Mouse (Mus musculus) lung, embryonic 14.5 days (tissue): ENCODE results near the gene Sidt1. TPM values are rescaled to one million over a fixed set of nuclear protein-coding genes. Genes with fewer than 3 reads are reported as not detected.

ENCODE experiments used
- ATAC-seq: fragments of 200-750 bp; cut with Nextera tagmentation; 2 replicates; pipeline ENCODE4 v1.8.0; 2017; ENCODE audit warnings: mild to moderate bottlenecking, moderate TSS enrichment, moderate library complexity; ENCODE audit not compliant: insufficient read depth
- DNase-seq: peaks from one replicate; pipeline ENCODE4 v3.0.0-alpha.2; 2015
- H3K27ac ChIP-seq: fragments of 300-500 bp; sonication (generic); 2 replicates; pipeline ENCODE4 v1.5.1; 2014; ENCODE audit warnings: low read depth, mild to moderate bottlenecking, moderate library complexity
- H3K27me3 ChIP-seq: fragments of 300-500 bp; sonication (generic); 2 replicates; pipeline ENCODE4 v1.6.1; 2014; ENCODE audit warnings: low read length, control low read depth; ENCODE audit not compliant: insufficient read depth
- H3K36me3 ChIP-seq: fragments of 300-500 bp; sonication (generic); 2 replicates; pipeline ENCODE4 v1.6.1; 2014; ENCODE audit warnings: control low read depth; ENCODE audit not compliant: insufficient read depth
- H3K4me1 ChIP-seq: fragments of 300-500 bp; sonication (generic); 2 replicates; pipeline ENCODE4 v1.6.1; 2014; ENCODE audit warnings: antibody characterized with exemption, control low read depth; ENCODE audit not compliant: insufficient read depth
- H3K4me2 ChIP-seq: fragments of 300-500 bp; sonication (generic); 2 replicates; pipeline ENCODE4 v1.6.1; 2014; ENCODE audit warnings: mild to moderate bottlenecking
- H3K4me3 ChIP-seq: fragments of 300-500 bp; sonication (generic); 2 replicates; pipeline ENCODE4 v1.5.1; 2014; ENCODE audit warnings: low read depth, low read length
- H3K9ac ChIP-seq: fragments of 300-500 bp; sonication (generic); 2 replicates; pipeline ENCODE4 v1.6.1; 2014
- H3K9me3 ChIP-seq: fragments of 300-500 bp; sonication (generic); 2 replicates; pipeline ENCODE4 v1.6.1; 2016; ENCODE audit warnings: low read depth, low read length, control low read depth
- CTCF ChIP-seq: IDR thresholded peaks from 2 replicates; pipeline ENCODE4 v1.5.1; 2016; ENCODE audit warnings: antibody characterized with exemption, low read depth
- WGBS: fragments of 180-500 bp; shearing (Covaris S2); extraction: QIAGEN DNeasy Blood & Tissue Kit; methylation state at CpG from one replicate; pipeline ENCODE4 v1.1.7; 2014; 5-methylcytosine and 5-hydroxymethylcytosine counted together
- polyA plus RNA-seq: library from polyadenylated mRNA; unstranded; fragments of >200 nt; fragmentation: Nextera tagmentation; extraction: Ambion mirVana; gene quantifications from 2 replicates; pipeline ENCODE4 v1.2.1, GENCODE M21; 2014

The Sidt1 gene
- polyA plus RNA-seq, 1 experiment from 2014 or later, result 0.20 TPM

GRCm38 (mm10) chr16:44268541-44269215 is 64.3 kb downstream of the Sidt1 start:
- ATAC-seq, result no peak
- Histone ChIP-seq H3K4me2 (no peak overlapping the region), H3K9ac (no peak overlapping the region), H3K27ac (no peak overlapping the region), H3K27me3 (no peaks in the 10 kb centered on the region), H3K36me3 (no peaks in the 10 kb centered on the region), H3K4me1 (no peaks in the 10 kb centered on the region), H3K4me3 (no peak overlapping the region), H3K9me3 (no peaks in the 10 kb centered on the region)
- 84% methylated on average over 7 of the region's 7 CpGs for WGBS
- DNase-seq, result no peak
- TF ChIP-seq CTCF, result no peak

- ATAC-seq (no peak), DNase-seq (no peak)
- Histone ChIP-seq H3K36me3 (no peaks in the 10 kb centered on the region), H3K4me2 (no peak overlapping the region), H3K9ac (no peak overlapping the region), H3K9me3 (no peaks in the 10 kb centered on the region), H3K4me1 (no peaks in the 10 kb centered on the region), H3K4me3 (no peak overlapping the region), H3K27me3 (no peaks in the 10 kb centered on the region), H3K27ac (no peak overlapping the region)
- no peak for TF ChIP-seq CTCF
- 84% methylated on average over 6 of the region's 6 CpGs for WGBS
Measured at GRCm38 (mm10) chr16:44265562-44265961, 67.4 kb downstream of the Sidt1 start.

GRCm38 (mm10) chr16:44264916-44265315 is 68.1 kb downstream of the Sidt1 start:
- 64% methylated on average over 2 of the region's 2 CpGs for WGBS
- no peaks in the 10 kb centered on the region for H3K9me3 ChIP-seq
- no peaks in the 10 kb centered on the region for H3K4me1 ChIP-seq
- no peak overlapping the region for H3K27ac ChIP-seq
- ATAC-seq (no peak), DNase-seq (no peak)
- no peak overlapping the region for H3K9ac ChIP-seq
- no peak for TF ChIP-seq CTCF
- no peaks in the 10 kb centered on the region for H3K27me3 ChIP-seq
- H3K4me3 ChIP-seq, result no peak overlapping the region
- no peak overlapping the region for H3K4me2 ChIP-seq
- no peaks in the 10 kb centered on the region for H3K36me3 ChIP-seq

- WGBS, result 72% methylated on average over 3 of the region's 3 CpGs
- no peak overlapping the region for H3K9ac ChIP-seq
- H3K4me3 ChIP-seq, result no peak overlapping the region
- no peak overlapping the region for H3K27ac ChIP-seq
- no peaks in the 10 kb centered on the region for H3K27me3 ChIP-seq
- no peak for DNase-seq
- no peak for TF ChIP-seq CTCF
- no peaks in the 10 kb centered on the region for H3K36me3 ChIP-seq
- no peaks in the 10 kb centered on the region for H3K9me3 ChIP-seq
- no peak for ATAC-seq
- H3K4me1 ChIP-seq, result no peaks in the 10 kb centered on the region
- H3K4me2 ChIP-seq, result no peak overlapping the region
Measured at GRCm38 (mm10) chr16:44257476-44257875, 75.5 kb downstream of the Sidt1 start.

GRCm38 (mm10) chr16:44254698-44255097 is 78.3 kb downstream of the Sidt1 start:
- no peaks in the 10 kb centered on the region for H3K9me3 ChIP-seq
- H3K36me3 ChIP-seq, result no peaks in the 10 kb centered on the region
- H3K4me2 ChIP-seq, result no peak overlapping the region
- no peak for TF ChIP-seq CTCF
- H3K9ac ChIP-seq, result no peak overlapping the region
- no peak overlapping the region for H3K4me3 ChIP-seq
- ATAC-seq (peak; percentile 93), DNase-seq (peak; percentile 90)
- WGBS, result 53% methylated on average over 7 of the region's 7 CpGs
- H3K27me3 ChIP-seq, result no peaks in the 10 kb centered on the region
- H3K4me1 ChIP-seq, result no peaks in the 10 kb centered on the region
- H3K27ac ChIP-seq, result no peak overlapping the region

GRCm38 (mm10) chr16:44253797-44254634 is 79.0 kb downstream of the Sidt1 start:
- TF ChIP-seq CTCF, result no peak
- H3K27me3 ChIP-seq, result no peaks in the 10 kb centered on the region
- H3K9me3 ChIP-seq, result no peaks in the 10 kb centered on the region
- DNase-seq (no peak), ATAC-seq (peak; percentile 47; the same call in 1 of the 2 replicates)
- H3K36me3 ChIP-seq, result no peaks in the 10 kb centered on the region
- no peak overlapping the region for H3K9ac ChIP-seq
- H3K27ac ChIP-seq, result no peak overlapping the region
- no peaks in the 10 kb centered on the region for H3K4me1 ChIP-seq
- WGBS, result 67% methylated on average over 7 of the region's 7 CpGs
- no peak overlapping the region for H3K4me3 ChIP-seq
- no peak overlapping the region for H3K4me2 ChIP-seq

- DNase-seq (no peak), ATAC-seq (no peak)
- Histone ChIP-seq H3K27ac (no peak overlapping the region), H3K9me3 (no peaks in the 10 kb centered on the region), H3K4me1 (no peaks in the 10 kb centered on the region), H3K36me3 (no peaks in the 10 kb centered on the region), H3K4me2 (no peak overlapping the region), H3K27me3 (no peaks in the 10 kb centered on the region), H3K4me3 (no peak overlapping the region), H3K9ac (no peak overlapping the region)
- WGBS, result 89% methylated on average over 3 of the region's 3 CpGs
- no peak for TF ChIP-seq CTCF
Measured at GRCm38 (mm10) chr16:44252735-44253134, 80.3 kb downstream of the Sidt1 start.
